In the genomic region with DNA sequence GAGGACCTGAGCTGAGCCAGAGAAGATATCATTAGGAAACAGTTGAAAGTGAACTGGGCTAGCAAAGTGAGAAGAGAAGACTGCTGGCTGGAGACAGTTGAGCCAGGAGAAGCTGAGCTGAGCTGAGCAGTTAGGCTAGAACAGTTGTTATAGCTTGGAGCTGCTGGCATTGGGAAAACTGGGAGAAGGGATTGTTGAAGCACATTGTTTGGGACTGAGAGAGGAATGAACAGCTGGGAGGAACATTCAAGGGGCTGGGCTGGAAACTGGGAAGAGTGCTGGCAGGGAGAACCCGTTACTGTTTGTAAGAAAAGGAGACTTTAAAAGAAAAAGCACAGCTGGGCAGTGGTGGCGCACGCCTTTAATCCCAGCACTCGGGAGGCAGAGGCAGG, we compare ENCODE assay signal across 14 mouse cellular contexts. TPM values are rescaled to one million over a fixed set of nuclear protein-coding genes. Genes with fewer than 3 reads are reported as not detected.
DNase-seq lines count a peak whose midpoint lies in the region; ATAC-seq and TF ChIP-seq lines count a peak whose summit lies in the region.
"Had no signal": no experiment of that assay in that cellular context is flagged by ENCODE, and none has a peak within 500 bp of the region (broad histone marks: within the 10 kb centered on the region; RNA-seq: fewer than 3 reads in every experiment).

No protein-coding gene starts in this region.

- no peak overlapping the region for H3K4me2 ChIP-seq in lung, embryonic 15.5 days
- H3K4me2 ChIP-seq in heart, postnatal 0 days (ENCODE audit: low read depth, low read length), result no peak overlapping the region
- H3K4me2 ChIP-seq: midbrain, embryonic 12.5 days had no signal

- no peak for TF ChIP-seq EP300 in heart, postnatal 0 days (IDR thresholded peaks at IDR 0.05; ENCODE audit: low read depth)

- H3K27ac ChIP-seq in lung, embryonic 15.5 days, result peak overlapping the region; percentile 41; the same call in 1 of the 2 replicates
- peak overlapping the region; percentile 86 for H3K27ac ChIP-seq in heart, postnatal 0 days (ENCODE audit: low read depth)
- H3K27ac ChIP-seq in forebrain, embryonic 10.5 days, result no peak overlapping the region
- H3K27ac ChIP-seq: layer of hippocampus, adult 2 months; midbrain, embryonic 12.5 days; stomach, postnatal 0 days had no signal

- peaks cover 38% of the 10 kb centered on the region for H3K36me3 ChIP-seq in lung, embryonic 15.5 days
- peaks cover 31% of the 10 kb centered on the region for H3K36me3 ChIP-seq in heart, postnatal 0 days (replicated peaks; ENCODE audit: control insufficient read depth, insufficient read depth, low read length)
- peaks cover 47% of the 10 kb centered on the region for H3K36me3 ChIP-seq in forebrain, embryonic 10.5 days (replicated peaks)

- no peak overlapping the region for H3K4me3 ChIP-seq in lung, embryonic 15.5 days
- no peak overlapping the region for H3K4me3 ChIP-seq in lung, adult 2 months (replicated peaks; ENCODE audit: extremely low read depth, low read depth, low read length)
- H3K4me3 ChIP-seq in heart, postnatal 0 days (ENCODE audit: low read depth, low read length), result no peak overlapping the region
- no peak overlapping the region for H3K4me3 ChIP-seq in forebrain, embryonic 10.5 days
- H3K4me3 ChIP-seq: layer of hippocampus, adult 2 months; midbrain, embryonic 12.5 days had no signal

- TF ChIP-seq POLR2A in lung, adult 2 months (IDR thresholded peaks at IDR 0.05; ENCODE audit: borderline replicate concordance, extremely low read depth, low read depth, low read length), result no peak

- no peaks in the 10 kb centered on the region for H3K27me3 ChIP-seq in lung, embryonic 15.5 days
- no peaks in the 10 kb centered on the region for H3K27me3 ChIP-seq in heart, postnatal 0 days (ENCODE audit: control insufficient read depth, insufficient read depth, low read length)
- H3K27me3 ChIP-seq in forebrain, embryonic 10.5 days (ENCODE audit: poor library complexity, severe bottlenecking), result no peaks in the 10 kb centered on the region
- H3K27me3 ChIP-seq: midbrain, embryonic 12.5 days had no signal

- DNase-seq in gastrocnemius, postnatal 25 days, result peak; percentile 30
- no peak for DNase-seq in gastrocnemius, adult 8-10 months (ENCODE audit: low spot score in 2 of 2)
- no peak for DNase-seq in lung, adult 2 months
- DNase-seq in heart, postnatal 0 days (ENCODE audit: low spot score), result no peak
- DNase-seq in lung, postnatal 4 days, result peak; percentile 13 to 73
- no peak for DNase-seq in forebrain, embryonic 10.5 days (ENCODE audit: extremely low spot score, low spot score)
- no peak for DNase-seq in neural tube, embryonic 10.5 days (ENCODE audit: extremely low spot score, low spot score)
- DNase-seq: B cell, adult 2 months; cerebellum, postnatal 25 days had no signal

- no peaks in the 10 kb centered on the region for H3K4me1 ChIP-seq in lung, embryonic 15.5 days
- H3K4me1 ChIP-seq in lung, adult 2 months (ENCODE audit: control insufficient read depth, insufficient read depth, low read length), result no peaks in the 10 kb centered on the region
- 0 out of 2 replicates have a peak, but pooled peaks cover 4% of the 10 kb centered on the region for H3K4me1 ChIP-seq in heart, postnatal 0 days (ENCODE audit: control insufficient read depth, insufficient read depth)
- H3K4me1 ChIP-seq in forebrain, embryonic 10.5 days, result no peaks in the 10 kb centered on the region
- H3K4me1 ChIP-seq: midbrain, embryonic 12.5 days had no signal

- H3K9ac ChIP-seq in lung, embryonic 15.5 days, result no peak overlapping the region
- H3K9ac ChIP-seq in heart, postnatal 0 days (replicated peaks; ENCODE audit: low read depth, low read length), result no peak overlapping the region
- H3K9ac ChIP-seq: midbrain, embryonic 12.5 days had no signal

- TF ChIP-seq CTCF in lung, adult 2 months (IDR thresholded peaks at IDR 0.05; ENCODE audit: insufficient read depth, low read length), result no peak
- TF ChIP-seq CTCF in heart, postnatal 0 days (IDR thresholded peaks at IDR 0.05; ENCODE audit: low read depth), result no peak

- no peaks in the 10 kb centered on the region for H3K9me3 ChIP-seq in lung, embryonic 15.5 days
- H3K9me3 ChIP-seq in heart, postnatal 0 days (replicated peaks; ENCODE audit: control insufficient read depth, low read length), result peaks cover 15% of the 10 kb centered on the region; the same call in 1 of the 2 replicates
- peaks cover 17% of the 10 kb centered on the region for H3K9me3 ChIP-seq in forebrain, embryonic 10.5 days

- peak; percentile 55; the same call in 1 of the 2 replicates for ATAC-seq in lung, embryonic 15.5 days (ENCODE audit: borderline replicate concordance, extremely low read depth, low FRiP score, low TSS enrichment)
- ATAC-seq in heart, postnatal 0 days (ENCODE audit: insufficient read depth, low read depth), result peak; percentile 41; the same call in 1 of the 2 replicates
- ATAC-seq: hindbrain, embryonic 16.5 days had no signal

- 74% methylated on average over 4 of the region's 4 CpGs for WGBS in lung, embryonic 15.5 days
- WGBS in lung, adult 2 months, result 66% methylated on average over 4 of the region's 4 CpGs
- WGBS in heart, postnatal 0 days, result 76% methylated on average over 4 of the region's 4 CpGs
- WGBS in forebrain, embryonic 10.5 days, result 83% methylated on average over 4 of the region's 4 CpGs

RNA-seq across cellular contexts. Expression of a gene that starts 10.0 kb away (rescaled TPM):
- total RNA-seq in gastrocnemius, postnatal 25 days (2021), result 1 to 10 TPM; 4.9 to 7.2 TPM
- 1 to 10 TPM; 5.8 to 7.7 (median 6.9) TPM for total RNA-seq in gastrocnemius, adult 8-10 months (2022)
- polyA plus RNA-seq in lung, embryonic 15.5 days (2015; fragmentation: Nextera tagmentation; extraction: Ambion mirVana), result 4.7 and 5.1 TPM in 2 replicates
- polyA plus RNA-seq in lung, adult 2 months (2012; rRNA removed), result 1.1 and 1.9 TPM in 2 replicates
- 2.5 and 5.3 TPM in 2 replicates for total RNA-seq in heart, postnatal 0 days (2014; rRNA removed; ENCODE audit: low replicate concordance)
- 2.5 and 3.0 TPM in 2 replicates for polyA plus RNA-seq in heart, postnatal 0 days (2015; fragmentation: Nextera tagmentation; extraction: Ambion mirVana)
- 4.0 and 5.2 TPM in 2 replicates for polyA plus RNA-seq in forebrain, embryonic 10.5 days (2016; fragmentation: Nextera tagmentation; extraction: Ambion mirVana)

RNA-seq across cellular contexts. Expression of a gene that starts 11.7 kb away (rescaled TPM):
- 1 to 10 TPM; 5.8 to 6.3 TPM for total RNA-seq in gastrocnemius, postnatal 25 days (2021)
- 1 to 10 TPM; 6.5 to 9.3 (median 7.1) TPM for total RNA-seq in gastrocnemius, adult 8-10 months (2022)
- polyA plus RNA-seq in lung, embryonic 15.5 days (2015; fragmentation: Nextera tagmentation; extraction: Ambion mirVana), result 9.6 and 9.8 TPM in 2 replicates
- polyA plus RNA-seq in lung, adult 2 months (2012; rRNA removed), result 1.5 and 2.6 TPM in 2 replicates
- 7.5 and 12.8 TPM in 2 replicates for total RNA-seq in heart, postnatal 0 days (2014; rRNA removed; ENCODE audit: low replicate concordance)
- 6.5 and 7.7 TPM in 2 replicates for polyA plus RNA-seq in heart, postnatal 0 days (2015; fragmentation: Nextera tagmentation; extraction: Ambion mirVana)
- polyA plus RNA-seq in forebrain, embryonic 10.5 days (2016; fragmentation: Nextera tagmentation; extraction: Ambion mirVana), result 9.8 and 10.0 TPM in 2 replicates

RNA-seq across cellular contexts. Expression of a gene that starts 35.8 kb away (rescaled TPM):
- total RNA-seq in gastrocnemius, postnatal 25 days (2021), result 1 to 10 TPM; 4.5 to 5.9 TPM
- total RNA-seq in gastrocnemius, adult 8-10 months (2022), result 1 to 10 TPM; 4.9 to 7.3 (median 6.3) TPM
- polyA plus RNA-seq in lung, embryonic 15.5 days (2015; fragmentation: Nextera tagmentation; extraction: Ambion mirVana), result 11.0 and 14.2 TPM in 2 replicates
- 7.9 and 8.3 TPM in 2 replicates for polyA plus RNA-seq in lung, adult 2 months (2012; rRNA removed)
- total RNA-seq in heart, postnatal 0 days (2014; rRNA removed; ENCODE audit: low replicate concordance), result 2.0 and 3.2 TPM in 2 replicates
- polyA plus RNA-seq in heart, postnatal 0 days (2015; fragmentation: Nextera tagmentation; extraction: Ambion mirVana), result 5.4 and 5.5 TPM in 2 replicates
- 13.5 and 13.8 TPM in 2 replicates for polyA plus RNA-seq in forebrain, embryonic 10.5 days (2016; fragmentation: Nextera tagmentation; extraction: Ambion mirVana)

RNA-seq across cellular contexts. Expression of a gene that starts 58.3 kb away (rescaled TPM):
- 1 to 10 TPM; 2.9 to 3.2 TPM for total RNA-seq in gastrocnemius, postnatal 25 days (2021)
- 1 to 10 TPM; 3.0 to 4.6 (median 3.5) TPM for total RNA-seq in gastrocnemius, adult 8-10 months (2022)
- 6.4 and 6.6 TPM in 2 replicates for polyA plus RNA-seq in lung, embryonic 15.5 days (2015; fragmentation: Nextera tagmentation; extraction: Ambion mirVana)
- polyA plus RNA-seq in lung, adult 2 months (2012; rRNA removed), result 1.1 and 1.8 TPM in 2 replicates
- 0.70 and 0.80 TPM in 2 replicates for total RNA-seq in heart, postnatal 0 days (2014; rRNA removed; ENCODE audit: low replicate concordance)
- 2.2 and 2.5 TPM in 2 replicates for polyA plus RNA-seq in heart, postnatal 0 days (2015; fragmentation: Nextera tagmentation; extraction: Ambion mirVana)
- polyA plus RNA-seq in forebrain, embryonic 10.5 days (2016; fragmentation: Nextera tagmentation; extraction: Ambion mirVana), result 8.4 and 9.0 TPM in 2 replicates

Comparison
In these comparisons a context has a peak if more than half of its experiments do, and no peak if none do; other contexts are left out.
1. DNase-seq: peak in gastrocnemius, postnatal 25 days (single experiment) and lung, postnatal 4 days (2 of 2); none in gastrocnemius, adult 8-10 months (0 of 2), lung, adult 2 months (single experiment), heart, postnatal 0 days (single experiment), forebrain, embryonic 10.5 days (single experiment) and neural tube, embryonic 10.5 days (single experiment).